Mouse (Mus musculus): Measurements from ENCODE around the gene Actn3. TPM values are rescaled to one million over a fixed set of nuclear protein-coding genes. Genes with fewer than 3 reads are reported as not detected.

Gene Actn3
- polyA plus RNA-seq, 1 experiment from 2014 or later: 3.3 TPM

- Histone ChIP-seq H3K27me3 (replicated peaks) (0 out of 2 replicates have a peak, but pooled peaks cover 3% of the 10 kb centered on the region), H3K4me2 (replicated peaks) (peak overlapping the region; percentile 99), H3K9me3 (no peaks in the 10 kb centered on the region), H3K27ac (peak overlapping the region; percentile 53; the same call in 1 of the 2 replicates), H3K4me1 (peaks cover 16% of the 10 kb centered on the region; the same call in 1 of the 2 replicates), H3K36me3 (0 out of 2 replicates have a peak, but pooled peaks cover 3% of the 10 kb centered on the region), H3K4me3 (peak overlapping the region; percentile 52), H3K9ac (peak overlapping the region; percentile 74)
- 0 out of 2 replicates have a peak, but pooled peaks have one; percentile 25 for ATAC-seq (ENCODE audit: low FRiP score, low read depth)
- 2% methylated on average over 14 of the region's 14 CpGs for WGBS
Measured at GRCm38 (mm10) chr19:4855470-4855820, 22.3 kb downstream of the Actn3 start.

GRCm38 (mm10) chr19:4854552-4855469 is 22.9 kb downstream of the Actn3 start, which contains the start of gene Ctsf:
Gene Ctsf (plus strand): TSS chr19:4855130.
- no peaks in the 10 kb centered on the region for H3K9me3 ChIP-seq
- peak within 1 kb of the TSS; percentile 52 for H3K4me3 ChIP-seq
- peak within 1 kb of the TSS; percentile 53; the same call in 1 of the 2 replicates for H3K27ac ChIP-seq
- peaks cover 16% of the 10 kb centered on the region; the same call in 1 of the 2 replicates for H3K4me1 ChIP-seq
- peak within 1 kb of the TSS; percentile 74 for H3K9ac ChIP-seq
- 4% methylated on average over 45 of the region's 45 CpGs for whole genome bisulfite sequencing
- no peaks in the 10 kb centered on the region for H3K36me3 ChIP-seq
- peak; percentile 79 for ATAC-seq (ENCODE audit: low FRiP score, low read depth)
- H3K4me2 ChIP-seq (replicated peaks): peak within 1 kb of the TSS; percentile 99
- H3K27me3 ChIP-seq (replicated peaks): 0 out of 2 replicates have a peak, but pooled peaks cover 3% of the 10 kb centered on the region

DNA sequence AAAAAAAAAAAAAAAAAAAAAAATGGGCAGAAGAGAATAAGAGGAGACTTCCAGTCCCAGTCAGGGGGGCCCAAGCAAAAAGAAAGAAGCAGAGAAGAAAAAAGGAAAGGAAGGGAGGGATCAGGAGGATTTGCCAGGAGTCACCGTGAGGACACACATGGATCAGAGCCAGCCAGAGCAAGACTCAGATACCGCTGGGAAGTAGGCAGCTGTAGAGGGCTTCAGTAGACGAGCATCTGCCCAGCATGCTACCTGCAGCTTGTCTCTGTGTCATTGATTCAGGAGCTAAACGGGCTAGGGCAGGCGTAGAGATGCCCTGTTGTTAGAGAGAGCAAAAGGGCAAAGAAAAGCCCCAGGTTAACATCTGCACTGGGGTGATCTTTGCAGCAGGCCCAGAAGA is 27.4 kb downstream of the Actn3 start:
- no peaks in the 10 kb centered on the region for H3K9me3 ChIP-seq
- no peak overlapping the region for H3K4me3 ChIP-seq
- no peaks in the 10 kb centered on the region for H3K36me3 ChIP-seq
- no peak overlapping the region for H3K27ac ChIP-seq
- 48% methylated on average over 5 of the region's 5 CpGs for WGBS
- ATAC-seq (ENCODE audit: low FRiP score, low read depth): no peak
- no peaks in the 10 kb centered on the region for H3K27me3 ChIP-seq (replicated peaks)
- no peak overlapping the region for H3K9ac ChIP-seq
- no peak overlapping the region for H3K4me2 ChIP-seq (replicated peaks)
- H3K4me1 ChIP-seq: peaks cover 6% of the 10 kb centered on the region; the same call in 1 of the 2 replicates

DNA sequence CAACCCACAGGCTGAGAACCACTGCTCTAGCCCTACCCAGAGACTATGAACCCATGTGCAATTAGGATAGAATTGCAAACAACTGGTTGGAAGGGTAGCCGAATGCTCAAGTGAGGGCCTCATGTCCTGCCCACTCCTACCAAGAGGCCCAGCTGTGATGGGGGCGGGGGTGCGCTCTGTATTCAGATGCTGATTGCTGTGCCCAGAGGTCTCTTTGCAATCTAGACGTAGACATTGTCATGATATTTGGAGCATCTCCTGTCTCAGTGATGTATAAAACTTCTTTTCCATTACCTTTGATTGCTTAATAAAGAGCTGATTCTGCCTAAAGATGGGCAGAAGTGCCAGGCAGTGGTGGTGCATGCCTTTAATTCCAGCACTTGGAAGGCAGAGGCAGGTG is 27.9 kb downstream of the Actn3 start:
- no peak overlapping the region for H3K4me3 ChIP-seq
- H3K9me3 ChIP-seq: no peaks in the 10 kb centered on the region
- H3K27me3 ChIP-seq (replicated peaks): no peaks in the 10 kb centered on the region
- 37% methylated on average over 4 of the region's 4 CpGs for WGBS
- no peak overlapping the region for H3K9ac ChIP-seq
- 0 out of 2 replicates have a peak, but pooled peaks cover 4% of the 10 kb centered on the region for H3K4me1 ChIP-seq
- H3K27ac ChIP-seq: no peak overlapping the region
- no peaks in the 10 kb centered on the region for H3K36me3 ChIP-seq
- ATAC-seq (ENCODE audit: low FRiP score, low read depth): no peak
- H3K4me2 ChIP-seq (replicated peaks): no peak overlapping the region

DNA sequence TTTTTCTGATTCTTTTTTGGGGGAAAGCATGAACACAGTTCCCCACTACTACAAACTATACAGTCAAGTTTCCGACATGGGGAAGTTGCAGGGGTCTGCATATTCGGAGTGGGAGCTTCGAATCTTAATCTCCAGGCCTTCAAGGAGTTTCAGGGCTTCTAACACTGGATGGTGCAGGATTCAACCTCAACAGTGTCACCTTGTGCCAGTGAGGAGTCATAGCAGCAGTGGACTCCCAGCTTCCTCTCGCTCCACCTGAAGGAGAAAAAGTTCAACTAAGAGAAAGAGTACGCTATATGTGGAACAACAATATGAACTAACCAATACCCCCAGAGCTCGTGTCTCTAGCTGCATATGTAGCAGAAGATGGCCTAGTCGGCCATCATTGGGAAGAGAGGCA is 30.2 kb downstream of the Actn3 start:
- no peaks in the 10 kb centered on the region for H3K36me3 ChIP-seq
- no peak overlapping the region for H3K4me2 ChIP-seq (replicated peaks)
- no peak overlapping the region for H3K9ac ChIP-seq
- ATAC-seq (ENCODE audit: low FRiP score, low read depth): no peak
- no peak overlapping the region for H3K4me3 ChIP-seq
- H3K4me1 ChIP-seq: no peaks in the 10 kb centered on the region
- no peak overlapping the region for H3K27ac ChIP-seq
- H3K9me3 ChIP-seq: no peaks in the 10 kb centered on the region
- H3K27me3 ChIP-seq (replicated peaks): no peaks in the 10 kb centered on the region
- WGBS: 47% methylated on average over 7 of the region's 7 CpGs

- ATAC-seq (ENCODE audit: low FRiP score, low read depth): no peak
- Histone ChIP-seq H3K9me3 (no peaks in the 10 kb centered on the region), H3K27ac (no peak overlapping the region), H3K36me3 (no peaks in the 10 kb centered on the region), H3K9ac (no peak overlapping the region), H3K4me3 (no peak overlapping the region), H3K4me1 (no peaks in the 10 kb centered on the region), H3K27me3 (replicated peaks) (peaks cover 10% of the 10 kb centered on the region), H3K4me2 (replicated peaks) (no peak overlapping the region)
- WGBS: 77% methylated on average over 2 of the region's 2 CpGs
Measured at GRCm38 (mm10) chr19:4845846-4846245, 31.9 kb downstream of the Actn3 start.

GRCm38 (mm10) chr19:4842611-4843010 is 35.1 kb downstream of the Actn3 start:
- Histone ChIP-seq H3K27me3 (replicated peaks) (peaks cover 22% of the 10 kb centered on the region), H3K36me3 (no peaks in the 10 kb centered on the region), H3K27ac (no peak overlapping the region), H3K4me3 (no peak overlapping the region), H3K9me3 (no peaks in the 10 kb centered on the region), H3K4me2 (replicated peaks) (no peak overlapping the region), H3K9ac (no peak overlapping the region), H3K4me1 (peaks cover 19% of the 10 kb centered on the region)
- ATAC-seq (ENCODE audit: low FRiP score, low read depth): no peak
- WGBS: 71% methylated on average over 2 of the region's 2 CpGs

- Histone ChIP-seq H3K4me1 (peaks cover 19% of the 10 kb centered on the region), H3K27me3 (replicated peaks) (peaks cover 22% of the 10 kb centered on the region), H3K36me3 (no peaks in the 10 kb centered on the region), H3K4me2 (replicated peaks) (no peak overlapping the region), H3K4me3 (no peak overlapping the region), H3K9me3 (no peaks in the 10 kb centered on the region), H3K27ac (no peak overlapping the region), H3K9ac (no peak overlapping the region)
- no peak for ATAC-seq (ENCODE audit: low FRiP score, low read depth)
- 85% methylated on average over 9 of the region's 9 CpGs for WGBS
Measured at GRCm38 (mm10) chr19:4840848-4841247, 36.9 kb downstream of the Actn3 start.

DNA sequence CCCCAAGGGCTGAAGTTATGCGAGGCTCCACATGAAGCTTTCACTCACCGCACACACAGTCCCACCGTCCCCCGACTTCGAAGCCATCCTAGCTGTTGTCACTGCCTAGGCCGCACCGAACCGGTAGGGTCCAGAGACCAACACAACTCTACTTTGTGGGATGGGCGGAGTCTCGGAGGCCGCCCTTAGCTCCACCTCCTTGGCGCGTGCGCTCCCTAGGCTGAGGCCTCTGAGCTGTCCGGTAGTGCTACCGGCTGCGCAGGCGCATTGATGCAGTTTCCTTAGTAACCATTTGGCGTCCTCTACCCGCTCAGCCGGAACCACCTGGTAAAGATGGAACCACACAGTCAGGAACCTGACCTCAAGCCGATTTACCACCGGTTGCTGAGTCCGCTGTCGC is 38.6 kb downstream of the Actn3 start, which contains the start of the genes Ccs and Ccdc87:
TSS of gene Ccs (minus strand) at position 184 of the 400 bp plus-strand sequence.
TSS of gene Ccdc87 (plus strand) at position 218 of the 400 bp plus-strand sequence.
- no peak within 1 kb of the TSS for H3K27ac ChIP-seq
- H3K4me3 ChIP-seq: peak within 1 kb of the TSS; percentile 57
- peak within 1 kb of the TSS; percentile 63 for H3K9ac ChIP-seq
- no peaks in the 10 kb centered on the region for H3K9me3 ChIP-seq
- peaks cover 19% of the 10 kb centered on the region for H3K4me1 ChIP-seq
- peak; percentile 98 for ATAC-seq (ENCODE audit: low FRiP score, low read depth)
- WGBS: under 1% methylated on average over 25 of the region's 25 CpGs
- H3K36me3 ChIP-seq: 0 out of 2 replicates have a peak, but pooled peaks cover 3% of the 10 kb centered on the region
- H3K27me3 ChIP-seq (replicated peaks): peaks cover 22% of the 10 kb centered on the region
- peak within 1 kb of the TSS; percentile 97 for H3K4me2 ChIP-seq (replicated peaks)

DNA sequence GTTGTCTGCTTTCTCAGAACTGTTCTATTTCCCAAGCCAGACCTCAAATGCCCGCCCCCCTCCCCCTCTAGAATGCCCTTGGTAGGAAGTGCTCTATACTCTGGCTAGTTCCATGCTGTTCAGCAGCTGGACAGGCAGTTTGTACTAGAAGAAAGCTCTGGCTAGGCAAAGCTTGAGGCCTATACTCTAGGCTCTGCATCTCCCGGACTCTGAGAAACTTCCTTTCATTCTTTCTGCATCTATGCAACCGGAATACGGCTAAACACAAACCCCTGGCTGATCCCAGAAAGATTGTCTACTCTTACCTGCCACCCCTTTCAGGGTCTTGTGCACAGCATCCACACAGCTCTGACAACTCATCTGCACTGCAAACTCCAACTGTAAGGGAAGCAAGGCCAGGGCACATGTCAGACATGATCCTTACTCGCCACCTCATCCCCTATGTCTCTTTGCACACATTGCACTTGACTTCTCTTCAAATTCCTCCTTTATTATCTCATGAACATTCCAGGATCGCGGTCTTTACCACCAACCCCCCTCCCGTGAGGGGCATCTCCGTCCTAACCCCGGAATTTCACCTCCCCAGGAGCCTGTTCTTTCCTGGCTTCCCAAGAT is 39.1 kb downstream of the Actn3 start:
- H3K9ac ChIP-seq: peak overlapping the region; percentile 63
- 0 out of 2 replicates have a peak, but pooled peaks have one; percentile 21 for ATAC-seq (ENCODE audit: low FRiP score, low read depth)
- H3K9me3 ChIP-seq: no peaks in the 10 kb centered on the region
- H3K27ac ChIP-seq: no peak overlapping the region
- peak overlapping the region; percentile 97 for H3K4me2 ChIP-seq (replicated peaks)
- H3K27me3 ChIP-seq (replicated peaks): peaks cover 22% of the 10 kb centered on the region
- peak overlapping the region; percentile 57 for H3K4me3 ChIP-seq
- 41% methylated on average over 10 of the region's 10 CpGs for WGBS
- H3K4me1 ChIP-seq: peaks cover 19% of the 10 kb centered on the region
- 0 out of 2 replicates have a peak, but pooled peaks cover 3% of the 10 kb centered on the region for H3K36me3 ChIP-seq

DNA sequence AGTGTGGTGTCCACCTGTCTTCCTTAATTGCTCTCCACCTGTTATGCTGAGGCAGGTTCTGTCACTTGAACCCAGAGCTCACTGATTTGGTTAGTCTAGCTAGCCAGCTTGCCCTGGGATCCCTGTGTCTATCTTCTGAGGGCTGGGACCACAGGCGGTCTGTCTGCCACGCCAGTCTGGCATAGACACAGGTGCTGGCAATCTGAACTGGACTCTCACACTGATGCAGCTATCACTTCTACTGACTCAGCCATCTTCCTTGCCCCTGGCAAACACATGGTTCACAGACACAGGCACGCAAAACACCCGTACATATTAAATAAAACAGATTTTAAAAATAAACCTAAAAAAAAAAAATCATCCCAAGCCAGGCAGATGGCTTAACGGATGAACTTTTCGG is 40.7 kb downstream of the Actn3 start:
- H3K9ac ChIP-seq: no peak overlapping the region
- no peak for ATAC-seq (ENCODE audit: low FRiP score, low read depth)
- no peak overlapping the region for H3K4me2 ChIP-seq (replicated peaks)
- H3K36me3 ChIP-seq: peaks cover 10% of the 10 kb centered on the region; the same call in 1 of the 2 replicates
- no peaks in the 10 kb centered on the region for H3K9me3 ChIP-seq
- H3K27ac ChIP-seq: no peak overlapping the region
- H3K27me3 ChIP-seq (replicated peaks): peaks cover 22% of the 10 kb centered on the region
- H3K4me1 ChIP-seq: peaks cover 19% of the 10 kb centered on the region
- no peak overlapping the region for H3K4me3 ChIP-seq
- WGBS: 89% methylated on average over 6 of the region's 6 CpGs

GRCm38 (mm10) chr19:4836096-4836495 is 41.6 kb downstream of the Actn3 start:
- Histone ChIP-seq H3K4me1 (peaks cover 19% of the 10 kb centered on the region), H3K9me3 (no peaks in the 10 kb centered on the region), H3K4me2 (replicated peaks) (no peak overlapping the region), H3K9ac (no peak overlapping the region), H3K27ac (no peak overlapping the region), H3K4me3 (no peak overlapping the region), H3K27me3 (replicated peaks) (peaks cover 15% of the 10 kb centered on the region), H3K36me3 (peaks cover 12% of the 10 kb centered on the region; the same call in 1 of the 2 replicates)
- ATAC-seq (ENCODE audit: low FRiP score, low read depth): no peak
- 88% methylated on average over 2 of the region's 2 CpGs for WGBS
